Mouse (Mus musculus): ENCODE measurements around the gene Susd3. TPM values are rescaled to one million over a fixed set of nuclear protein-coding genes. Genes with fewer than 3 reads are reported as not detected.

Susd3 gene
- 2.9 and 3.7 TPM in 2 replicates for polyA plus RNA-seq (2012; rRNA removed)

GRCm38 (mm10) chr13:49248467-49248862 lies at the start of gene Susd3:
Susd3 (minus strand) TSS chr13:49248706.

GRCm38 (mm10) chr13:49215504-49216219 lies 32.8 kb downstream of the Susd3 start, which contains the start of gene Card19:
Card19 (minus strand) TSS chr13:49216037.

GRCm38 (mm10) chr13:49187288-49188218 lies 61.0 kb downstream of the Susd3 start, which contains the start of gene Ninj1:
Ninj1 (plus strand) TSS chr13:49187485.

Other genes starting within 250 kb of the Susd3 start
- gene Wnk2, start 100.7 kb downstream of the Susd3 start, polyA plus RNA-seq (2012; rRNA removed) = 17.3 and 17.8 TPM in 2 replicates
- gene Ninj1, start 61.2 kb downstream of the Susd3 start, polyA plus RNA-seq (2012; rRNA removed) = 156 and 158 TPM in 2 replicates
- 233 and 244 TPM in 2 replicates for gene Card19, start 32.7 kb downstream of the Susd3 start, polyA plus RNA-seq (2012; rRNA removed)
- gene Fgd3, start 71.6 kb upstream of the Susd3 start, polyA plus RNA-seq (2012; rRNA removed) = 3.7 and 3.8 TPM in 2 replicates
- gene Bicd2, start 92.9 kb upstream of the Susd3 start, polyA plus RNA-seq (2012; rRNA removed) = 18.5 and 18.9 TPM in 2 replicates
- 5.8 and 6.7 TPM in 2 replicates for gene Ippk, start 172.5 kb upstream of the Susd3 start, polyA plus RNA-seq (2012; rRNA removed)
- gene Tes3-ps, start 244.6 kb upstream of the Susd3 start, polyA plus RNA-seq (2012; rRNA removed) = not detected in 2 replicates

Data from colon, adult 2 months (tissue).